Mouse (Mus musculus) ovary, postnatal 10 days (tissue): ENCODE data around the gene Wdr46.

ENCODE experiments used
- DNase-seq: peaks from one replicate; pipeline ENCODE4 v3.0.0; 2022; ENCODE audit warnings: low spot score

The Wdr46 gene

DNA sequence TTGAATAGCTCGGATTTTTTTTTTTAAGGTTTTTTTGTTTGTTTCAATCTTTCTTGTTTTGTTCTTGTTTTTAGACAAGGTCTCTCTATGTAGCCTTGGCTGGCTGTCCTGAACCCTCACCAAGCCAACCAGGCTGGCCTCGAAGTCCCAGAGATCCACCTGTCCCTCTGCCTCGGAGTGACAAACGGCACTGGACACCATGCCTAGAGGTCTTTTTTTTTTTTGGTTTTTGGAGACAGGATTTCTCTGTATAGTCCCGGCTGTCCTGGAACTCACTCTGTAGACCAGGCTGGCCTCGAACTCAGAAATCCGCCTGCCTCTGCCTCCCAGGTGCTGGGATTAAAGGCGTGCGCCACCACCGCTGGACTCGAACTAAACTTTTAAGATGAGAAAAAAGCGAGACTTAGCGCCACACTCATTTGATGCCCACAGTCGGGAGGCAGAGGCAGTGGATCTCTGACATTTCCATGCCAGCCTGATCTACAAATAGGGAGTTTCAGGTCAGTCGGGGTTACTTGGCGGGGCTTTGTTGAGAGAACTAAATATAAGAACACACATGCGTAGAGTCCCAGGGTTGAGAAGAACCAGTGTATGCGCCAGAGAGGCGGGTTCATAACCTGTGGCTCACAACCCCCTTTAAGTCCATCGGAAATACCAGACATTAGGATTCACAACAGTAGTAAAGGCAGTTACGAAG is 12.1 kb upstream of the Wdr46 start:
- DNase-seq: no peak

DNA sequence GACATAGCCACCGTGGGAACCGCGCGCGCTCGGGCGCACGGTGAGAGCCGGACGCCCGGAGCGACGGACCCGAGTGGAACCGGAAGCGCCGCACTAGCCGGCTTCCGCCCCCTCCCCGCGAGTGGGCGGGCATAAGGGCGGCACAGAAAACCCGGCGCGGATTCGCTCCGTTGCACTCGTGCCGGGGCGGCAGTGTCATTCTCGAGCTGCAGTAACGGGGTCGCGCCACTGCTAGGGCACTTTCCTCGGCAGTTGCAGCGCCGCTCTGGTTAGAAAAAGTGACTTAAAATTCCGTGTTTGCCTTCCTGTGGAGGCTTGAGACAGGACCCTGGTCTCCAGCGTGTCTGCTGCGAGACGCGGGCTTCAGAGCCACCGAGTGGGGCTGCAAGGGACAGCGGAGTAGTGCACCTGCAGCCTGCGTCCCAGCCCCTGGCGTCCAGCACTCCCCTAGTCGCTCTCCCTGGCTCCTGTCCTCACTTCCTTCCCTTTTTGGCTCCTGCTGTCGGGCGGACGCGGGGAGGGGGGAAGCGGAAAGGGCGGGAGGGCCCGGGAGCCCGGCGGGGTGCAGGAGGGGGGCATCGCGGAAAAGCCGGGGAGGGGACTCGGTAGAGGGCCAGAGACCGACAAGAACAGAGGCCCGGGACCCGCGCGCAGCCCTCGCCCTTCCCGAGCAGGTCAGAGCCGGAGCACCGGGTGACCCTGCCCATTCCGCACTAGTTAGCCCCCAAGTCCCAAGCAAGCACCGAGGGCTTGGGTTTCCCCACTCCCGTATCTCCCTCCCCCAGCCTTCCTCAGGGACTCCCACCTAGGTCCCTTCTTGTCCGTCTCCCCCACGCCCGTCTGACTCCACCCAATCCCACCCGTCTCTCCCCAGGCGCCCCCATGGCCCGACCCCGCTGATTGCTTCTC is 10.8 kb upstream of the Wdr46 start, which contains the start of gene Rgl2:
TSS of gene Rgl2 (plus strand) at position 173 of the 909 bp plus-strand sequence.
- peak; percentile 93 for DNase-seq

DNA sequence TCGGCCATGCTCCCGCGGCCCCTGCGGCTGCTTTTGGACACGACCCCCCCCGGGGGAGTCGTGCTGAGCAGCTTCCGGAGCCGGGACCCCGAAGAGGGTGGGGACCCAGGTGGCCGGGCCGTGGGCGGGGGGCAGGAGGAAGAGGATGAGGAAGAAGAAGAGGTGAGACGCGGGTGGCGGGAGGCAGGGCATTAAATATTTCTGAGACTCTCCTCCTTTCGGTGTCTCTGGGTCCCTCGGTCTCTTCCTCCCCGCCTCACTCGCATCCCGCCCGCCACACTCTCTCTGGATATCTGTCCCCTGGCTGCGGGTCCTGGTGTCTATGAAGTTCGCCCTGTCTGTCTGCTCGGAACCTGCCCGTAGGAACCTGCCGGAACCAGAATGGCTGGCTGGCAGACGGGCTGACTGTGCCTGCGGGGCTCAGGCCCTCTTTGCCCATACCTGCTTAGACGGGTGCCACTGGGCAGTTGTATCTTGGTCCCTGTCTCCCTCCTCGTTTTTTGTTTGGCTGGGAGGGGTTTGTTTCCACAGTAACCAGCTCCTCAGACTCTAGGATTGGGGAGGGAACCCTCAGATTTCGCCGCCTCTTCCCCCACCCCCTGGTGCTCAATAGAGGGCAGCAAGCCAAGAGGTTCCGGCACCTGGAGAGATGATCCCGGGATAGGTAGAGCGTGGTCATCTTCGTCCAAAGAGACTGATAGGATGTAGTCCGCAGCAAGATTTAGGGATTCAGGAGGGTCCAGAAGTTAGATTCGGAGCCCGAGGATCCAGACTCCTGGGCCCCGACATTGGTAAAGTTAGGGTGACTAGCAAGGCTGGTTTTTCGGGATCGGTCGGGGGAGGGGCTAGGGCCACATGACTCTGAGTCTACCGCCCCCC is 9.9 kb upstream of the Wdr46 start:
- DNase-seq: no peak

DNA sequence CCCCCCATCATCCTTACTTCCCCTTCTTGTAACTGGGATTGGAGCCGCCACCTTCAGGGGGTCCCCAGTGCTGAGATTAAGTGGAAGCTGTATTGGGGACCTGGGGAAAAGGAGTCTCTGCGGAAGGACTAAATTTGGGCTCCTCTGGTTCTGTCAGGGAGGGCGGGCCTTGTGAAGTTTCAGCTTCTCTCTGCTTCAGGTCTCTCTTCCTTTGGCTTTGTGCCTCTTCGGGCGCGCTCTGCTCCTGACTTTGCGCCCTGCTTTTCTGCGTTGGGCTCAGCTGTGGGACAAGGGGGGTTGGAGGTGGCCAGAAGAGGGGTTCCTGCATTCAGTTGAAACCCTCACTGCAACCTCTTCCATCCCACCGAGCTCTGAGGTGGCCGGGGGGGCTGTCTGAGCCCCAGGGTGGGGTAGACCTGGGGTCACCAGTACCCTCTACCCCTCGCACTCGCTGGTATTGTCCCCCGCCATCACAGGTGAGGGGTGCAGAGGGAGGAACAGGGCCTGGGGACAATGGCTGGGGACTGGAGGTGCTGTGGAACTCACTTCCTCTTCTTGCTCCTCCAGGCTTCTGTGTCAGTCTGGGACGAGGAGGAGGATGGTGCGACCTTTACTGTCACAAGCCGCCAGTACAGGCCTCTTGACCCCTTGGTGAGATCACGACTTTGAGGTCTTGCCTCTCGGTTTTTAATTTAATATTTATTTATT is 9.1 kb upstream of the Wdr46 start:
- no peak for DNase-seq

DNA sequence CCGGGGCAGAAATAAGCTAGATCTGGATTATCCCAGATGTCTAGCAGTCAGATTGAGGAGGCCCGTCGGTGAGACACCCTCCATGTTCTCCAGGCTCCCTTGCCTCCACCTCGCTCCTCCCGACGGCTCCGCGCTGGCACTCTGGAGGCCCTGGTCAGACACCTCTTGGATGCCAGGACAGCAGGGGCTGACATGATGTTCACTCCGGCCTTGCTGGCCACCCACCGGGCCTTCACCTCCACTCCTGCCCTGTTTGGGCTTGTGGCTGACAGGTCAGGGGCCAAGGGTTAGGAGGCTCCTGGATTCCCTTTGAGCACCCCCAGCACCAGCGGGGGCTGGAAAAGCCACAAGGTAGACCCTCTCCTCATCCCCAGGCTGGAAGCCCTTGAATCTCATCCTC is 8.5 kb upstream of the Wdr46 start:
- no peak for DNase-seq

DNA sequence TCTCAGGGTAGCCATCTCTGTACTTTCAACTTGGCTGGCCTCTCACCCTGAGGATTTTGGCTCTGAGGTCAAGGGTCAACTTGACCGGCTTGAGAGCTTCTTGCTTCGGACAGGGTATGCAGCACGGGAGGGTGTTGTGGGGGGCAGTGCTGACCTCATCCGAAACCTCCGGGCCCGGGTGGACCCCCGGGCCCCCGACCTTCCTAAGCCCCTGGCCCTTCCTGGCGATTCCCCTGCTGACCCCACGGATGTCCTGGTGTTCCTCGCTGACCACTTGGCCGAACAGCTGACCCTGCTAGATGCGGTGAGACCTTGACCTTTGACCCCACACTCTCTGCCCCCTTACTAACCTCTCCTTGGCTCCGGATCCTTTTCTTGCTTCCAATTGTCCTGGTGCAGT is 8.0 kb upstream of the Wdr46 start:
- DNase-seq: no peak

DNA sequence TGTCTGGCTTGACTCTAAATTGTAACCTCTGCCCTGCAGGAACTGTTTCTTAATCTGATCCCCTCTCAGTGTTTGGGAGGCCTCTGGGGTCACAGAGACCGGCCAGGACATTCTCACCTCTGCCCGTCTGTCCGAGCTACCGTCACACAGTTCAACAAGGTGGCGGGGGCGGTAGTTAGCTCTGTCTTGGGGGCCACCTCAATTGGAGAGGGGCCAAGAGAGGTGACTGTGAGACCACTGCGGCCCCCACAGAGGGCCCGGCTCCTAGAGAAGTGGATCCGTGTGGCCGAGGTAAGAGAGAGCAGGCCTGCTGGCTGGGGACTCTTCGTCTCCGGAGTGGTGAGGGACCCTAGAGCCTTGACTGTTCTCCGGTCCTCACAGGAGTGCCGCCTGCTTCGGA is 7.5 kb upstream of the Wdr46 start:
- no peak for DNase-seq

DNA sequence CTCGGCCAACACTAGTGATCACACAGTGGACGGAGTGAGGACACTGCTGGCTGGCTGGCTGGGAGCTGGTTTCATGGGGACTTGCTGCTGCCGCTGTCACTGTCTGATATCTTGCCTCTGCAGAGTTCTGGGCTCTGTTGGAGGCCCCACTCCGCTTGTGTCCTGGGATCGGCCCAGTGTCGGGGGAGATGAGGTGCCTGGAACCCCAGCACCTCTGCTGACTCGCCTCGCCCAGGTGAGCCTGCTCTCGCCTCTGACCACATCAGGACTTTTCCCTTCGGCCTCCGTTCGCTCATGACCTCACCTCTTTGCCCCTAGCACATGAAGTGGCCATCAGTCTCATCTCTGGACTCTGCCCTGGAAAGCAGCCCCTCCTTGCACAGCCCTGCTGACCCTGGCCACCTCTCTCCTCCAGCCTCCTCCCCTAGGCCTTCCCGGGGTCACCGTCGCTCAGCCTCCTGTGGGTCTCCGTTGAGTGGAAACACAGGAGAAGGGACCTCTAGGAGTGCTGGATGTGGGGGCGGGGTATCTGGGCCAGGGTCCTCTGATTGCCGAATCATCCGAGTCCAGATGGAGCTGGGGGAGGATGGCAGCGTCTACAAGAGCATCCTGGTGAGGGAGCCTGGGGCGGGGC is 4.9 kb upstream of the Wdr46 start:
- no peak for DNase-seq

DNA sequence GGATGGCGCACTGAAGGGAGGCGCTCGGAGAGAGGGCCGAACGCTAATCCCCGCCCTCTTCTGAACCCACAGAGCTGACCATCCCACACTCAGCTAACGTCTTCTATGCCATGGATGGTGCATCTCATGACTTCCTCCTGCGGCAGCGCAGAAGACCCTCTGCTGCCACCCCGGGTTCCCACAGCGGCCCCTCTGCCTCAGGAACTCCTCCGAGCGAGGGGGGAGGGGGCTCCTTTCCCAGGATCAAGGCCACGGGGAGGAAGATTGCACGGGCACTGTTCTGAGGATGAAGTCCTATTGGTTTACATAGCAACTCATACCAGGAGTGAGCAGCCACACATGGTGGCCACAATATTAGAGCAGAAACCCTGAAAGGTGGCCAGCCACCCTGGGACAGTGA is 3.5 kb upstream of the Wdr46 start:
- no peak for DNase-seq

DNA sequence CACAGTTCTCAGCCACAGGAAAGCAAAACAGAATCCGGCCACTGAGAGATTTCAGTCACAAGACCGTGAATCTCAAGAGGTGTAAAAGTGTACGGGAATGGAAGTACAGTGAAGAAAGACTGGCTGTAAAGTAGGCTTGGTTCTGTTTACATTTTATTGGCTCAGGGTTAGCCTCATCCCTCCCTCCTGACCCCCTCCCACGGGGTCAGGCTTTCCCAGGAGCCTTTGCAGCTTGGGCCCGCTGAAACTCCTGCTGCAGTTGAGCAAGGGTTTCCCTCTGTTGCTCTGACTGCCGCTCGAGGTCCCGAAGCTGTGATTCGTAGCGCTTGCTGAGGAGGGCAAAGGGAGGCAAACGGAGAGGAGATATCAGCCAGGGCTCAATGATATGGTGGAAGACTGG is 1.7 kb upstream of the Wdr46 start:
- no peak for DNase-seq

DNA sequence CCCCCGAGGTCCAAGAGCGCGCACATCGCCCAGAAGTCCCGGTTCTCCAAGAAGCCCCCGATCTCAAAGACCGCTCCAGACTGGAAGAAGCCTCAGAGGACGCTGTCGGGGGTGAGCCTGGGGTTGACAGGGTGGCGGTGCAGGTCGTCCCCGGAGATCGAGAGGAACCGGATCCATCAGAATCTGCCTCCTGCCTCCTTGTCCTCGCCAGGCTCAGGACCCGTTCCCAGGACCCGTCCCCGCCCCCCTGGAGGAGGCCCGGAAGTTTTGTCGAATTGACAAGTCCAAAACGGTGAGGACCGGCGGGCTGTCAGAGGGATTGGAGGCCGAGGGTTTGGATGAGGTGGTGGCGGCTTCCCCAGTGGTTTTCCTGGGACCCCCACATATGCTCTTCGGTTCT is 521 bp downstream of the Wdr46 start:
- no peak for DNase-seq

DNA sequence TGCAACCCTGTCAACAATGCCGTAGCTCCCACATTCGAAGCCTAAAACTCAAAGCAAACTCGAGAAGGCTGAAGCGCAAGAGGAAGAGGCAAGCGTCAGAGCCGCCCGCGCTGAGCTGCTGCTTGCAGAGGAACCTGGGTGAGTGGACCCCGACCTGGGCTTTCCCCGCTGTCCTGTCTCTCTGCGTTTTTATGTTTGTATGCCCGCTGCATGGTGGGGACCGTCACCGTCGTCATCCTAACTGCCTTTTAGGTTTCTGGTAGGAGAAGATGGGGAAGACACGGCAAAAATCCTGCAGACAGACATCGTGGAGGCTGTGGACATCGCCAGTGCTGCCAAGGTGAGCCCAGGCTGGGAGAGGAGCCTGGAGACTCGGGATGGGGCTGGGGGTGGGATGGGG is 921 bp downstream of the Wdr46 start:
- DNase-seq: no peak

DNA sequence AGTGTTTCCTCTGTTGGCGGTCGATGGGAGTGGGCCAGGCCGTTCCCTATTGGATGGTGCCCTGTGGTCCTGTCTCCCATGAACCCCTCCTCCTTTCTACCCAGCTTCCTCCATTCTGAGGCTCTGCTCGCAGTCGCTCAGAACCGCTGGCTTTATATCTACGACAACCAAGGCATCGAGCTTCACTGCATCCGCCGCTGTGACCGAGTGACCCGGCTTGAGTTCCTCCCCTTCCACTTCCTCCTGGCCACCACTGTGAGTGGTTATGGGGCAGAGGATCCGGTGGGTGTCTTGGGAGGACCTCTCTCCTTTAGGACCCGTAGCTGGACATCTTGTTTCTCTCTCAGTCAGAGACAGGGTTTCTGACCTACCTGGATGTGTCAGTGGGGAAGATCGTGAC is 3.0 kb downstream of the Wdr46 start:
- DNase-seq: no peak

DNA sequence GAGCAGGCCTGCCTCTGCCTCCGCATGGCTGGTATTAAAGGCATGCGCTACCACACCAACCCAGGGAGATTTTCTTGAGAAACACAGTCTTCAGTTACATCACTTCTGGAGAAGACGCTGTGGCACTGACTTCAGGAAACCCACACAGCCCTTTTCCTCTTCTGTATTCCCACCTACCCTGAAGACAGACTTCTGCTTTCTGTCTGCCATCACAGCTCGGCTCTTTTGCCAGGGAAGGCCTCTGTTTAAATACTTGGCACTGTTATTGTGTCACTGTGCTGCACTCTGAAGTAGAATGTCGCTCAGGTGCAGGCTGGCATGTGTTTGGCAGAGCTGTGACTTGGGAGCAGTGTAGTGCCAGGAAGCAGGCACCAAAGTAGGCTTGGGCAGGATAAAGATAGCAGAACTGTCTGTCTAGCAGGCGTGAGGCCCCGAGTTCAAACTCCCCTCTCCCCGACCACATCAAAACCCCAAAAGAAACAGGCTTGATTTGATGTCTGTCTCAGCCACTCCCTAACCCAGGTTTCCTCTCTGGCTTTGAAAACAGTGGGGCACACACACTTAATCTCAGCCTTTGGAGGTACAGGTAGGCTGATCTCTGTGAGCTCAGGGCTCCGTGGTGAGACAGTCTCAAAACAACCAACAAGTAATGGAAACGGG is 7.1 kb downstream of the Wdr46 start:
- no peak for DNase-seq

DNA sequence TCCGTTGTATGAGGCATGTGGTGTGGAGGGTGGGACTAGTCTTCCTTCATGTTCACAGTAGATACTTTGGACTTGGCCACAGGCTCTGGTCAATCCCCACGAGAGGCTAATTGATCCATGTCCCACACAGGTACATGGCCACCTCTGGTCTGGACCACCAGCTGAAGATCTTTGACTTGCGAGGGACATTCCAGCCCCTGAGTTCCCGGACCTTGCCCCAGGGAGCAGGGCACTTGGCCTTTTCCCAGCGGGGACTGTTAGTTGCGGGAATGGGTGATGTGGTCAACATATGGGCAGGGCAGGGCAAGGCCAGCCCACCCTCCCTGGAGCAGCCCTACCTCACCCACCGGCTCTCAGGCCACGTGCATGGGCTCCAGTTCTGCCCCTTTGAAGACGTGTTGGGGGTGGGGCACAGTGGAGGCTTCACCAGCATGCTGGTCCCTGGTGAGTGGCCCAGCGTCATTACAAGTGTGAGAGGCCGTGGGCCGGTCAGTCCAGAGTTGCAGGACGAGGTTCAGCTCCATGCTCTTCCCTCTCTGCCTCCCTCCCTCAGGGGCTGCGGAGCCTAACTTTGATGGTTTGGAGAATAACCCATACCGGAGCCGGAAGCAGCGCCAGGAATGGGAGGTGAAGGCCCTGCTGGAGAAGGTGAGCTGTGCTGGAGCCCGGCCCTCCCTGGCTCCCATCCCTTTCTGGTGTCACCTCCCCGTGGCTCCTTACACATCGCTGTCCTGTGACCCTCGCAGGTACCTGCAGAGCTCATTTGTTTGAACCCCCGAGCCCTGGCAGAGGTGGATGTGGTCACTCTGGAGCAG is 7.8 kb downstream of the Wdr46 start:
- DNase-seq: no peak

DNA sequence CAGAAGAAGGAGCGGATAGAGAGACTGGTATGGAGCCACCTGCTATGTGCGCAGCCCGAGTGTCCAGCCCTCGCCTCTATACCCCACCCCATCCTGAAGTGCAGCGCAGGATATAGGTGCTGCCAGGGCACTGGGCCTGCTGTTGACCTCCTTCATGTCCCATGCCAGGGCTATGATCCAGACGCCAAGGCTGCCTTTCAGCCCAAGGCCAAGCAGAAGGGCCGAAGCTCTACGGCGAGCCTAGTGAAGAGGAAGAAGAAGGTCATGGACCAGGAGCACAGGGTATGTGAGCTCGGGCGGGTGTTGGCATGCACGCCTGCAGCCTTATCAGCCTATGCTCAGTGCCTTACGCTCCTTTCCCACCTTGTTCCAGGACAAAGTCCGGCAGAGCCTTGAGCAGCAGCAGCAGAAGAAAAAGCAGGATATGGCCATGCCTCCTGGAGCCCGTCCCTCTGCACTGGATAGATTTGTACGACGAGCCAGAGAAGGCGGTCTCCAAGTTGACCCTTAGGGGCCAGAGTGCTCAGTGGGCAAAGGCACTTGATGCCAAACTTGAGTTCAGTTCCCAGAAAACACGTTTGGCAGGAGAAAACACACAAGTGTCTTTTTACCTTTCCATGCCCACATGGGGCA is 8.6 kb downstream of the Wdr46 start:
- DNase-seq: no peak

DNA sequence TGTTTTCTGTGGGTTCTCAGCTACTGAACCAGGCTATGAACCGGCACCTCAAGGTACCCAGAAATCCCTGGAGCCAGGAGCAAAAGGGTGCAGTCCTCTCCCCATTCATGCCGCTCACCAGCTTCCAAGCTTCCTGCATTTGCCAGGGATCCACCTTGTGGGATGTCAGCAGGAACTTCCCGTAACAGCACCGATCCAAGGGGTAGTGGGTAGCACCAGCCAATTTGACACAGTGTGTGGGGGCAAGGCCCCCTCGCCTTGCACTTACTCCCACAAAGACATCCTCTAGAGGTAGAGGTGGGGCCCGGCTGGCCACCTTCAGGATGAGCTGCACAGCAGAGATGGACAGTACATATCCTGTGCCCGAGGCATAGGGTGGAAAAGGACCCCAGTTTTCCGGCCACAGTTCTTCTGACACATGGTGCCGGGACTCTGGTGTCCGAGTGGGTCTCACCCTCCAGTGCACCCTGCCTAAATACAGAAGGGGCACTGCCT is 9.7 kb downstream of the Wdr46 start:
- DNase-seq: no peak

DNA sequence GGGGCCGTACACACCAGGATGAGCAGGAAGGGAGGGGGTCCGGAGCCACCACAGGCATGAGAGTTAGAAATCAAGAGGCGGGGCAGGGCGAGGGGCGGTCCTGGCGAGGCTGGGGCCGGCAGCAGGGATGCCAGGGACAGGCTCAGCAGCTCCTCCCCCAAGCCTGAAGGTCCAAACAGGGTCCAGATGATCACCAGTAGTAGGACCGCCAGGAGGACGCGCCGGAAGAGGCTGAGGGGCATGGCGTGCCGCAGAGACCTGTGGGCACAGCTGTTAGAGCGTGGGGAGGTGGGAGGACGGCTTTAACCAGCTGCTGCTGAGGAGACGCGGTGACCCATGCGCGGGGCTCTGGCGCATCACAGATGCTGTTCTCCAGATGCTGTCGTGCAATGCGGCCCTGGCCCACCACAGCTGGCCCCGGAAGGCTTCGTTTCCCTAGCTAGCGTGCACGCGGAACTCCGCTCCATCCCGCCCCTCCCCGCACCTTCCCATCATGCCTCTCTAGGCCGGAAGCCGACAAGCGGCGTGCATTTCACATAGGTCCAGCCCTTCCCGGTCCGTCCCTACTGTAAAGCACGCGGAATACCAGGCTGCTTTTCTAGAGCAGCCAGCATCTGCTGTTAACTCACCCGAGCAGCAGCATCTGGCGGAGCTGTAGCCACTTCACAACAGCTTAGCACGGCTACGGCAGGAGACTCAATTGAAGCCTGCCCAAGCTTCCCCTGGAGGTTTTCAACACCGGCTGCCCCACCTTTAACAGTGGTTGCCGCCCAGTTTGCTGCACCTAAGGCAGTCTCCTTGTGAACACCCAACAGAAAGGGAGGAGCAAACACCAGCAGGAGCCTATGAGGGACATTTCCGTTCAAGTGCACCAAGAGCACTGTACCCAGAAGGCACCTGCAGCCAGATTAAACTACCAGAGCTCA is 10.8 kb downstream of the Wdr46 start, which contains the start of gene B3galt4:
TSS of gene B3galt4 (minus strand) at position 468 of the 926 bp plus-strand sequence.
- DNase-seq: peak; percentile 57
